Mouse (Mus musculus) heart, embryonic 10.5 days (tissue): ENCODE results near the gene Gm49486. TPM values are rescaled to one million over a fixed set of nuclear protein-coding genes. Genes with fewer than 3 reads are reported as not detected.

Experiments used
- DNase-seq: peaks from one replicate; pipeline ENCODE4 v3.0.0-alpha.2; 2017; ENCODE audit warnings: low spot score
- H3K27ac ChIP-seq: fragments of 300-500 bp; sonication (generic); 2 replicates; pipeline ENCODE4 v1.5.1; 2016; ENCODE audit warnings: mild to moderate bottlenecking
- H3K27me3 ChIP-seq: fragments of 300-500 bp; sonication (generic); 2 replicates; pipeline ENCODE4 v1.6.1; 2016; ENCODE audit warnings: mild to moderate bottlenecking; ENCODE audit not compliant: poor library complexity, insufficient read depth, severe bottlenecking
- H3K36me3 ChIP-seq: fragments of 300-500 bp; sonication (generic); 2 replicates; pipeline ENCODE4 v1.6.1; 2016; ENCODE audit warnings: mild to moderate bottlenecking, moderate library complexity
- H3K4me1 ChIP-seq: fragments of 300-500 bp; sonication (generic); 2 replicates; pipeline ENCODE4 v1.6.1; 2016; ENCODE audit warnings: mild to moderate bottlenecking
- H3K4me3 ChIP-seq: fragments of 300-500 bp; sonication (generic); 2 replicates; pipeline ENCODE4 v1.5.1; 2016; ENCODE audit warnings: mild to moderate bottlenecking, moderate library complexity
- H3K9me3 ChIP-seq: fragments of 300-500 bp; sonication (generic); 2 replicates; pipeline ENCODE4 v1.6.1; 2016; ENCODE audit warnings: mild to moderate bottlenecking, moderate library complexity
- WGBS: fragments of 180-500 bp; shearing (Covaris S2); methylation state at CpG from one replicate; pipeline ENCODE4 v1.1.7; 2016; 5-methylcytosine and 5-hydroxymethylcytosine counted together
- polyA plus RNA-seq: library from polyadenylated mRNA; unstranded; fragments of >200 nt; fragmentation: Nextera tagmentation; extraction: Ambion mirVana; gene quantifications from 2 replicates; pipeline ENCODE4 v1.2.1, GENCODE M21; 2016

Gene Gm49486
- 0.16 and 0.39 TPM in 2 replicates for polyA plus RNA-seq

DNA sequence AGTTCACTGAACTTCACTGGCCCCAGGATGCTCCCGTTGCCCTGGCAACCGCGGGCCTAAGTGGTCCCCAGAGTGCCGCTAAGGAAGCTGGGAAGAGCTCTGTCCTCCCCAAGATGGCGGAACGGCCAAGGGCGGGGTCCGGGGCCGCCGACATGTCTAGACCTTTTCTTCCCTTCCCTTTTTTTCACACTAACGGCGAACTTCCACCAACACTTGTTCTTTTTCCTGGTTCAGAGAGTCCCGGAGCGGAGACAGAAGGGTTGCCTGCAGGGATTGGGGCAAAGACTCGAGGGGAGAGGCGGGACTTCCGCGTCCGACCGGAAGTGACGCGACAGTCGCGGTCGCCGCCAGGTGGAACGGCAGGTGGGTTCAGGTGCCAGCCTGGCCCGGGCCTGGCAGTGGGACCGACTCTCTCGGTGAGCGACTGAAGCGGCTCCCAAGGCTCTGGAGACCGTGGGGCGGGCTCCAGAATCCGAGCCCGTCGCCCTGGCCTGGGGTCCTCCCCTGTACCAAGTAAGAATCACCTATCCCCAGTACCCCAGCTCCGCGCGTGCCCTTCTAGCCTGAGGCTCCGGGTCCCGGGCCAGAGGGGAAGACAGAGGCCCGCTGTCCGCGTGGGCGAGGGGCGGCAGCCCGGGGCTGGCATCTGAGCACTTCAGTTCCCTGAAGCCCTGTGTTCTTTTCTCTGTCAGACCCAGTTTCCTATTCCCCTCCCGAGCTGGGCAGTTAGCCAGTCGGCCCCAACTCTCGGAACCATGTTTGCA, at the start of gene Gm49486, which contains the start of gene Pick1:
TSS of gene Gm49486 (plus strand) at position 334 of the 764 bp plus-strand sequence.
TSS of gene Pick1 (plus strand) at position 116 of the 764 bp plus-strand sequence.
- peaks cover 4% of the 10 kb centered on the region; the same call in 1 of the 2 replicates for H3K27me3 ChIP-seq
- whole genome bisulfite sequencing, result 2% methylated on average over 51 of the region's 51 CpGs
- H3K27ac ChIP-seq, result peak within 1 kb of the TSS; percentile 97
- peak within 1 kb of the TSS; percentile 83 for H3K4me3 ChIP-seq
- DNase-seq, result peak; percentile 94
- H3K36me3 ChIP-seq, result peaks cover 28% of the 10 kb centered on the region
- no peaks in the 10 kb centered on the region for H3K9me3 ChIP-seq
- H3K4me1 ChIP-seq, result peaks cover 13% of the 10 kb centered on the region

- H3K4me1 ChIP-seq, result peaks cover 4% of the 10 kb centered on the region; the same call in 1 of the 2 replicates
- 87% methylated on average over 10 of the region's 10 CpGs for WGBS
These were observed 44.0 kb upstream of the Gm49486 start for GRCm38 (mm10) chr15:79185213-79185612.

DNA sequence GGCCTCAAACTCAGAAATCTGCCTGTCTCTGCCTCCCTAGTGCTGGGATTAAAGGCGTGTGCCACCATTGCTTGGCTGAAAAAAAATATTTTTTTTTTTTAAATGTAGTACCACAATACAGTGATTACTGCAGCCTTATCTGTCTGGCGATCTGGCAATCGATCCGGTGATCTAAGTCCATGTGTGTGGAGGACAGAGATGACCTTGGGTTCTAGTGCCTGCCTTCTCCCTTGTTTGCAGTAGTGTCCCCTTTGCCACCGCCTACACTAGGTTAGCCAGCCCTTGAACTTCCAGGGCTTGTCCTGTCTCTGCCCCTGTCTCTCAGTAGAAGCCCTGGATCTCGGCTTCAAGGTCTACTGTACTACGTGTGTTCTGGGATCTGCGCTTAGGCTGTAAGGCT, 41.4 kb upstream of the Gm49486 start:
- H3K4me3 ChIP-seq, result no peak overlapping the region
- H3K27me3 ChIP-seq, result no peaks in the 10 kb centered on the region
- no peak for DNase-seq
- no peak overlapping the region for H3K27ac ChIP-seq
- H3K36me3 ChIP-seq, result no peaks in the 10 kb centered on the region
- H3K4me1 ChIP-seq, result peaks cover 11% of the 10 kb centered on the region
- no peaks in the 10 kb centered on the region for H3K9me3 ChIP-seq
- 89% methylated on average over 8 of the region's 8 CpGs for WGBS

More at GRCm38 (mm10) chr15:79185213-79185612, 44.0 kb upstream of the Gm49486 start:
- H3K36me3 ChIP-seq, result no peaks in the 10 kb centered on the region
- no peak overlapping the region for H3K27ac ChIP-seq
- H3K27me3 ChIP-seq, result 0 out of 2 replicates have a peak, but pooled peaks cover 4% of the 10 kb centered on the region
- H3K9me3 ChIP-seq, result no peaks in the 10 kb centered on the region
- no peak for DNase-seq
- no peak overlapping the region for H3K4me3 ChIP-seq

DNA sequence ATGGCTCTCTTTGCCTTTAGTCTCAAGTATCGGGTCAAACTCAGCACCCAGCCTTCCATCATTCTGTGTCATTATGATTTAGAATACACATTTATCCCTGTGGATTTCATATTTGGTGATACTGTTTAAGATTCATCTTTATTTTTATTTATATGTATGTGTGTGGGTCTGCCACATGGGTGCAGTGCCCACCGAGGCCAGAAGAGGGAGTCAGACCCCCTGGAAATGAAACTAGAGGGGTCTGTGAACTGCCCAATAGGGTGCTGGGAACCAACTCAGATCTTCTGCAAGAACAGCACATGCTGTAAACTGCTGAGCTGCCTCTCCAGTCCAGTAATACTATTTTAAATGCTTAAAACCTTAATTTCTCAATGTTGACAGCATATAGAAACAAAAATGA, 37.8 kb upstream of the Gm49486 start:
- H3K27ac ChIP-seq, result no peak overlapping the region
- 90% methylated on average over 2 of the region's 2 CpGs for WGBS

DNA sequence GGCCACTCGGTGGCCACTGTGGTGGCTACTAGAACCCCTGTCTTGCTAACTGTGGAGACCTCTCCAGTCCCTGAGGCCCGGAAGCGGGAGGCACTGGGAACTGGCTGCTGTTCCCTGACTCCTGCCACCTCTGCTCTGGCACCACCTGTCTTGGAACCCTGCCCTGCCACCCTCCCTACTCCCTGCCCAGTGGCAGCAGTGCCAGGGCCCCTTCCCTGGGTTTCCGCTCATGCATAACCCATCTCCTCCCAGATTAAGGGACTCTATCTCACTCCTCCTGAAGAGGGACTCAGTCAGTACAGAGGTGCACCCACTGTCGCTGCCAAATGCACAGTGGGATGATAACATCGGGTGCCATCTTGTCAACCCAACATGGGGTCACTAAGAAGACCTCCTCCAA, 36.7 kb upstream of the Gm49486 start:
- no peaks in the 10 kb centered on the region for H3K9me3 ChIP-seq
- DNase-seq, result no peak
- H3K4me1 ChIP-seq, result peaks cover 39% of the 10 kb centered on the region
- H3K27ac ChIP-seq, result no peak overlapping the region
- no peaks in the 10 kb centered on the region for H3K36me3 ChIP-seq
- H3K4me3 ChIP-seq, result no peak overlapping the region
- 0 out of 2 replicates have a peak, but pooled peaks cover 5% of the 10 kb centered on the region for H3K27me3 ChIP-seq
- WGBS, result 84% methylated on average over 6 of the region's 6 CpGs

More for the DNA sequence above, 37.8 kb upstream of the Gm49486 start:
- no peaks in the 10 kb centered on the region for H3K9me3 ChIP-seq
- no peak for DNase-seq
- peaks cover 37% of the 10 kb centered on the region for H3K4me1 ChIP-seq
- 0 out of 2 replicates have a peak, but pooled peaks cover 5% of the 10 kb centered on the region for H3K27me3 ChIP-seq
- no peak overlapping the region for H3K4me3 ChIP-seq
- H3K36me3 ChIP-seq, result no peaks in the 10 kb centered on the region

DNA sequence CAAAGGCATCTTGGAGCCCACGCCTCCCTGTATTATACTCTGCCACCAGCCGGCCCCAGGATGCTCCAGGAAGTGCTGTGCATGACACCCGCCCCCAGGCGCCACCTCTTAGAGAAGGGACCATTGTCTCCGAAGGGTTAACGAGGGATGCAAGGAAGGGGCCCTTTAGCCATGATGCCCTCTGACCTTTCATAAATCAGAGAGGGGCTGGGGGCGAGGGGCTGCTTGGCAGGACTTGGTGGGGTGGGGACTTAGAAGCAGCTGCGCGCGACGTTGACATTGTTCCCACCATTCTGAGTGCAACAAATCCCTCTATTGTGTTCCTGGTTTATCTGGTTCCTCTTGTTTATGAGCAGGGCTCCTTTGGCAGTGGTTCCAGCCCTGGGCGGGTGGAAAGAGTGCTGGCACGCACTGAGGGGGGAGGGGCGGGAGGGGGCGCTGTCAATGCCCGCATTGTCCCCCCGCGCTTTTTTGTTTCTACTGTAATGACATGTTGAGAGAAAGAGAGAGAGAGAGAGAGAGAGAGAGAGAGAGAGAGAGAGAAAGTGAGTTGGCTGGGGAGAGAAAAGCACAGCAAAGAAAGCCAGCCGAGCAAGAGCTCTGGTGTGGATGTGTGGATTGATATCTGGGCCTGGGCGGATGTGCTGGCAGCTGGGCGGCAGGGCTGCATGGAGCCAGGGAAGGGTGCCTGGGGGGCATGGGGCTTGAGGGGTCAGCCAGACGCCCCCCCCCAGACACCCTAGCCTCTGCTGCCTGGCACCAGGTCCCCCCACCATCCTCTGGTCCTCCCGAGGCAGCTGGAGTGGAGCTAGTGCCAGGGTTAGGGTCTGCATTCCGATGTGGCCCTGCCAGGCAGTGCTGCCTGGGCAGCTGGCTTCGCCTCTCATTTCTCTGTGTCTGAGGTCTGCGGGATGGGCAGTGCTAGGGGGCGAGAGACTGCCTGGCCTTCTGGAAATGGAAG, 36.0 kb upstream of the Gm49486 start:
- DNase-seq, result no peak
- WGBS, result 43% methylated on average over 26 of the region's 27 CpGs
- Histone ChIP-seq H3K27ac (peak overlapping the region; percentile 68), H3K36me3 (no peaks in the 10 kb centered on the region), H3K4me1 (peaks cover 39% of the 10 kb centered on the region), H3K27me3 (0 out of 2 replicates have a peak, but pooled peaks cover 10% of the 10 kb centered on the region), H3K9me3 (no peaks in the 10 kb centered on the region), H3K4me3 (0 out of 2 replicates have a peak overlapping the region, but pooled peaks have one; percentile 15)

- peak overlapping the region; percentile 68; the same call in 1 of the 2 replicates for H3K27ac ChIP-seq
- peaks cover 44% of the 10 kb centered on the region for H3K4me1 ChIP-seq
- 0 out of 2 replicates have a peak, but pooled peaks cover 10% of the 10 kb centered on the region for H3K27me3 ChIP-seq
- no peaks in the 10 kb centered on the region for H3K9me3 ChIP-seq
- WGBS, result 64% methylated on average over 9 of the region's 9 CpGs
- no peak for DNase-seq
- H3K36me3 ChIP-seq, result no peaks in the 10 kb centered on the region
- no peak overlapping the region for H3K4me3 ChIP-seq
These were observed 35.1 kb upstream of the Gm49486 start for GRCm38 (mm10) chr15:79194048-79194447.

DNA sequence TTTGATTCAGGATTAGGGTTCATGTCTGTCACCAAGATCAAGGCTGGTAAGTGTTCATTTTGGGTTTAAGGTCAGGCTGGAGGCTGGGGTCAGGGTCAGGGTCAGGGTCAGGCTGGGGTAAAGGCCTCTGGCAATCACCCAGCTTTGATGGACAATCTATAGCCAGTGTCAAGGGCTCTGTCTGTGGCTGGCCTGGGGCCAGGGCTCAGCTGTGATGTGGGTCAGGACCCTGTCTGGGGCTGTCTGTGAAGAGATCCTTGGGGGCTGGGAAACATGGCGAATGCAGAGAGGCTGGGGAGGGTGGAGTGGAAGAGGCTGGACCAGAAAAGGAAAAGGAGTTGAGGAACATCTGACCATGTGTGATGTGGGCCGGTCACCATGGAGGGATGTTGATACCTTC, 34.2 kb upstream of the Gm49486 start:
- WGBS, result 81% methylated on average over 2 of the region's 2 CpGs
- Histone ChIP-seq H3K9me3 (no peaks in the 10 kb centered on the region), H3K36me3 (no peaks in the 10 kb centered on the region), H3K27ac (no peak overlapping the region), H3K27me3 (peaks cover 15% of the 10 kb centered on the region; the same call in 1 of the 2 replicates), H3K4me1 (peaks cover 44% of the 10 kb centered on the region), H3K4me3 (no peak overlapping the region)
- no peak for DNase-seq

- H3K27ac ChIP-seq, result no peak overlapping the region
- H3K4me3 ChIP-seq, result no peak overlapping the region
- DNase-seq, result no peak
- H3K4me1 ChIP-seq, result peaks cover 42% of the 10 kb centered on the region
- 69% methylated on average over 8 of the region's 8 CpGs for WGBS
- no peaks in the 10 kb centered on the region for H3K36me3 ChIP-seq
- peaks cover 16% of the 10 kb centered on the region; the same call in 1 of the 2 replicates for H3K27me3 ChIP-seq
- H3K9me3 ChIP-seq, result no peaks in the 10 kb centered on the region
These were observed 33.7 kb upstream of the Gm49486 start for GRCm38 (mm10) chr15:79195492-79195891.

DNA sequence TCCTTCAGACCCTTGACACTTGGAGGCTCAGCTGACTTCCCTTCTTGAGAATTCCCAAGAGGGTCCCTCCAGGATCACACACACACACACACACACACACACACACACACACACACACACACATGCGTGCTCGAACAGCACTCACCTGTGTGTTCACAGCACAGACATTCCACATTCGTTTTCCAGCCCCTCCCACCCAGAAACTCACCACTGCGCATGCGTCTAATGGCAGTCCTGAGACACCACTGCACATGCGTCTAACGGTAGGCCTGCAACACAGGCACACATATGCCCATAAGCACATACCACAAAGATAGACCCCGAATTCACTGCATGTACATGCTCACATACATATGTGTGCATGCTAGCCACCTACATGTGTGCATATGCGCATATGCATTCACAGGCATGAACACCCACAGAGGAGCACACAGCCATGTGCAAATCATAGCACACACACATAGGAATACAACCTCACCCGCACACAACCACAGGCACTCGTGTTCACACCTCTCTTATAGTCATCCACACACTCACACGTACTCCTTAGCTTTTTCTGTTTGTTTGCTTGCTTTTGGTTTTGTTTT, 29.7 kb upstream of the Gm49486 start:
- peaks cover 47% of the 10 kb centered on the region for H3K4me1 ChIP-seq
- no peak overlapping the region for H3K4me3 ChIP-seq
- no peaks in the 10 kb centered on the region for H3K36me3 ChIP-seq
- H3K27ac ChIP-seq, result no peak overlapping the region
- H3K27me3 ChIP-seq, result peaks cover 53% of the 10 kb centered on the region
- DNase-seq, result no peak
- no peaks in the 10 kb centered on the region for H3K9me3 ChIP-seq
- 87% methylated on average over 12 of the region's 12 CpGs for WGBS

GRCm38 (mm10) chr15:79201491-79202150, 27.6 kb upstream of the Gm49486 start:
- no peaks in the 10 kb centered on the region for H3K9me3 ChIP-seq
- no peaks in the 10 kb centered on the region for H3K36me3 ChIP-seq
- H3K4me1 ChIP-seq, result peaks cover 29% of the 10 kb centered on the region
- H3K27me3 ChIP-seq, result peaks cover 51% of the 10 kb centered on the region
- 29% methylated on average over 13 of the region's 13 CpGs for WGBS
- peak overlapping the region; percentile 69 for H3K27ac ChIP-seq
- no peak overlapping the region; the same call in 1 of the 2 replicates for H3K4me3 ChIP-seq
- no peak for DNase-seq

DNA sequence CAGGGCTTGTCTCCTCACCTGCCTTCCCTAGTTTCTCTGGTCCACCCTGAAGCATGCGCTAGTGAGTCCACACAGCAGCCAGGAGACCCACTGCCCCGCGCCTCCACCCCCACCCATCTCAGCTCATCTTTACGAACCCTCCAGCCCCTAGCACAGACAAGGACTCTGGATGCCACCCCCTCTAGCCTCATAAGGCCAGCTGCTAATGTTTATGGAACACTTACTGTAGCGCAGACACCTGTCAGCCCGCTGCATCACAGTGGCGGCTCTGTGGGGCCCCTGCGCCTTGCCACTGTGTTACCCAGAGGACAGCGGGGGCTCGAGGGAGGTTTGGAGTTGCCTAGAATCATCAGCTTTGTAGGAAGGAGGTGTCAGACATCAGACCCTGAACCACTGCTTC, 26.6 kb upstream of the Gm49486 start:
- 21% methylated on average over 10 of the region's 10 CpGs for WGBS
- Histone ChIP-seq H3K27me3 (peaks cover 51% of the 10 kb centered on the region), H3K9me3 (no peaks in the 10 kb centered on the region), H3K27ac (peak overlapping the region; percentile 62), H3K4me3 (peak overlapping the region; percentile 18), H3K36me3 (no peaks in the 10 kb centered on the region), H3K4me1 (peaks cover 30% of the 10 kb centered on the region)
- no peak for DNase-seq
